Mouse (Mus musculus) heart, postnatal 4 days (tissue): ENCODE measurements around the gene 2510002D24Rik. TPM values are rescaled to one million over a fixed set of nuclear protein-coding genes. Genes with fewer than 3 reads are reported as not detected.
"Not testable (repeated sequence)": the region's sequence is repeated elsewhere in the genome, so short reads cannot be mapped to it uniquely, and the experiment has no call there.

ENCODE experiments used
- DNase-seq: peaks from one replicate; pipeline ENCODE4 v3.0.0; 2021
- total RNA-seq, 2 experiments: library from RNA; stranded (reverse); gene quantifications; 2 replicates each; pipeline ENCODE4 v1.2.3; 2021

Gene 2510002D24Rik
- total RNA-seq, 2 experiments from 2014 or later: 18.8 to 20.8 TPM

DNA sequence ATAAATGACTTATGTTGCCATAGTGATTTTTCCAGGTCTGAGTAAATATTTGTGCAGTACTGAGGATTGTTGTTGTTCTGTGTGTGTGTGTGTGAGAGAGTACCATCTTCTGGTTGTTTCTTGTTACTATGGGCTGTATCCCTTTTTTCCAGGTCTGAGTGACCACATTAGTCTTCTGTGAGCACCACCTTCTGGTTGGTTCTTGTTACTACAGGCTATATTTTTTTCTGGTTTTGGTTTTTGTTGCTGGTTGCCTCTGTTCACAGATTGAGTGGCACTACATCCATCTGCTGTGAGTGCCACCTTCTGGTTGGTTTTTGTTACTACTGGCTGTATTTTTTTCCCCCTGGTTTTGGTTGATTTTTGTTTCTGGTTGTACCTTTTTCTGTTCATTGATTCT lies 22.2 kb downstream of the 2510002D24Rik start:
- DNase-seq: peak; percentile 44

DNA sequence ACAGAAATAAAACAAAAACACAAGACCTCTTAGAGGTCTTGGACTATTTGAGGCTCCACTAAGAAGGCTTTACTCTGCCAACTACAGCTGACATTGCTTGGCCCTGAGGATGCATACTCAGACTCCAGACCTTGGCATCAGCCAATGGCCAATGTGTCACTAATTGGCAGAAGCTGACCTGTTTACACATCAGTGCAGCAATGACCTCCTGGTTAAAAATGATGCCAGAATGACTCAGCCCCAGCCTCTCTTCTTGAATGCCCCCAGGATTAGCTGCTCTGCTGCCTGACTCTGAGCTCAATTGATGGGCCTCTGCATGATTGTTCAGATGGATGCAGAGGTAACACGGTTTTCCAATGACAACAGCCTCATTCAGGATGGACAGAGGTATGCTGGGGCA lies 23.8 kb downstream of the 2510002D24Rik start:
- DNase-seq: peak; percentile 35

DNA sequence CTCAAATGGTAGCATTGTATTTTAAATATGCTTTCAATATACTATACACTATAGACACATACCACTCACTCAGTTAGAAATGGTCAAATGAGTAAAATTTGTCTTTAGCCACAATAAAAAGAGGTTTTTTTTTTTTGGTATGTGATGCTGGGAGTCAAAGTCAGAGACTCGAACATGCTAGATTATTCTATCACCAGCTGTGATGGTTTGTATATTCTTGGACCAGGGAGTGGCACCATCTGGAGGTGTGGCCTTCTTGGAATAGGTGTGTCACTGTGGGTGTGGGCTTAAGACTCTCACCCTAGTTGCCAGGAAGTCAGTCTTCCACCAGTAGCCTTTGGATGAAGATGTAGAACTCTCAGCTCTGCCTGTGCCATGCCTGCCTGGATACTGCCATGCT lies 34.1 kb downstream of the 2510002D24Rik start:
- not testable (repeated sequence) for DNase-seq

DNA sequence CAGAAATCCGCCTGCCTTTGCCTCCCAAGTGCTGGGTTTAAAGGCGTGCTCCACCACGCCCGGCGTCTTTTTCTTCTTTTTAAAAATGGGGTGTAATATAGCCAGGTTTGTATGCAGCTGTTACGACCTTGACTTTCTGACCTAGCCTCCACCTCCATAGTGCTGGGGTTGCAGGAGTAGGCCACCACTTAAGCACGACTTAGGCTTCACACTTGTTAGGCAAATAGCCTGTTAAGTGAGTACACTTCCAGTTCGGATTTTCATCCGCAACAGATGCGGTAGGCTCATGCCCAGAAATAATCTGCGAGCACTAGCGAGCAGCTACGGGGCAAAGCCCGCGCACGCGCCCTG lies 39.7 kb downstream of the 2510002D24Rik start:
- DNase-seq: no peak

DNA sequence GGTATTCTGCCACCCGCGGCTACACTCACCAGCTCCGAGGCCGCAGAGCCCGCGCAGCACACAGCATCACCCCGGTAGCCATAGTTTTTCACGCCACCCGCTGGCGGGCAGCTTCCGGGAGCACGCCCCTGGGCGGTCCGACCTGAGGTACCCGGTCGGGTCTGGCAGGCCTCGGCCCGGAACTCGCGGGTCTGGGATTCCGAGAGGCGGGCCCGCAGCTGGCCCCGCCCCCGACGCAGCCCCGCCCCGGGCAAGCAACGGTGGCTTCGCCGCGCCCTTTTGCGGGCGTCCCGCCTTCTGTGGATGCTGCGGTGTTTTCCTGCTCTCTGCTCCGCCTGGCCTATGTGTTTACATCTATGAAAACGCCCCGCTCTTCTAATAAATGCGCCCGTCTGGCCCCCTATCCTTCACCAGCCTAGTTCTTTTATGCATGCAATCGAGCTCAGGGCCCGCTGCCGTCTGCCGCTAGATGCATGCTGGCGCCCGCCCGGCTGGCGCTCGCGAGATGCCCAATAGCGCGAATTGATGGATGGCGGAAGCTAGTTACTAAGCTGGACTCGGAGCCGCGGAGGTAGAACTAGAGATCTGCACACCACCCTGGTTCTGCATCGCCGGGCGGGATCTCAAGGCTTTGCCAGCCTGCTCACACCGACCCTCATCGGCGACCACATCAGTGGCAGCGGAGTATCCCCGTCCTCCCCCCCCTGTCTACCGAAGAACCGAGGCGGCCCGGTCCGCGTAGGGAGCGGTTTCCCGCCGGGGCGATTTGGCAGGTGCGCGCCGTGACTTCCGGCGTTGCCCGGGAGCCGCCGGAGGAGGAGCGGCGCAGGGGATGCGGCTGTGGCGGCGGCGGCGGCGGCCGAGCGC lies 40.3 kb downstream of the 2510002D24Rik start, which contains the start of the genes Mrpl40 and Hira:
Mrpl40 (minus strand) TSS at position 421 of the 867 bp plus-strand sequence.
Hira (plus strand) TSS at position 596 of the 867 bp plus-strand sequence.
- peak; percentile 95 for DNase-seq

DNA sequence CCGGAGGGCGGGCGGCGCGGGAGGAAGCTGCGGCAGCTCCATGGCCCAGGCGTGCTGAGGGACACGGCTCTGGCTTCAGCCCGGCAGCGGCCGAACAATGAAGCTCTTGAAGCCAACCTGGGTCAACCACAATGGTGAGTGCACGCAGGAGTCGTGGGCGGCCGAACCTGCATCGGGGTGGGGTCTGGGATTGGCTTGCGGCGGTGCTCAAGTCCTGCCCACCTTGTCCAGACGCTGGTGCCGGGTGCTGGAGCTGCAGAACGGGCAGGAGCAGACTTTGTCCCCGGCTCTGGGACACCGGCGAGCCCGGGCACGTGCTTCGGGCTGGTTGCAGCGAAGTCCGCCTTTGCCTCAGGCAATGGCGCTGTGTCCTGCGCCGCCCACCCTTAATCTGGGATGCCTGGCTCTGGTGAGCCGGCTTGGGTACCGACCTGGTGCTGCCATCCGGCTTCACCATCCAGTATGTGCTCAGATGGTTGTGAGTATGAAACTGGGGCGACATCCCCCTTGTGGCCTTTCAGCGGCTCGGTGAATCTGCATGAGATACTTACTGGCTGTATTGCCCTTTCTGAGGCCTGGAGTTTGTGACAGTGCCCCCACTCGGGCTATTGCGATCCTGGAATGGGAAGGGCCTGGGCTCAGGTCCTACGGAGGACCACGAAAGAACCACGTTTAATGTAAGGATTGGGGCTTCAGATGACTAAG lies 41.2 kb downstream of the 2510002D24Rik start:
- DNase-seq: peak; percentile 48

DNA sequence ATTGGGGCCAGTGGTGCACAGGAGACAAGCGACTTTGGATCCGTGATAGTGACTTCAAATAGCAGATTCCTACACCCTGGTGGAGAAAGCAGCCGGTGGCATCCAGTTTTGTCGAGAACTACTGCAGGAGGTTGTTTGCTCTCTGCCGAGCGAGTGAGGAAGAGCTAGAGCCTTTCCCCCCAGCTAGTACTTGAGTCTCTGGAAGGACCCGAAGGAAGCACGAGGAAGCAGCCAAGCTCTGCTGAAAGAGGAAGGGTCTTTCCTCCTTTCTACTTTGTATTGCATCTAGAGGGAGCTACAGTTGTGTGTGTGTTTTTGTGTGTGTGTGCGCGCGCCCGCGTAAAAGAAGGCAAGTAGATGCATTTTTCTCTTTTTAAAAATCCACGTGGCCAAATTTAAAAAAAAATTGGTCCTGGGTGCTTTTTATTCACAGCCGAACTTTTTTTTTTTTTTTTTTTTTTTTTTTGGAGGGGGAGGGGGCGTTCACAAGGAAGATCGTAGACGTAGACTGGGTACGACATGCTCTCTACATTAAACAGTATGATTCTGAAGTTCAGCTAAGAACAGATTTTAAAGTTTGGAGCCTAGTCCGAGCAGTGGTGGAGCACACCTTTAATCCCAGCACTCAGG lies 41.8 kb downstream of the 2510002D24Rik start:
- no peak for DNase-seq

DNA sequence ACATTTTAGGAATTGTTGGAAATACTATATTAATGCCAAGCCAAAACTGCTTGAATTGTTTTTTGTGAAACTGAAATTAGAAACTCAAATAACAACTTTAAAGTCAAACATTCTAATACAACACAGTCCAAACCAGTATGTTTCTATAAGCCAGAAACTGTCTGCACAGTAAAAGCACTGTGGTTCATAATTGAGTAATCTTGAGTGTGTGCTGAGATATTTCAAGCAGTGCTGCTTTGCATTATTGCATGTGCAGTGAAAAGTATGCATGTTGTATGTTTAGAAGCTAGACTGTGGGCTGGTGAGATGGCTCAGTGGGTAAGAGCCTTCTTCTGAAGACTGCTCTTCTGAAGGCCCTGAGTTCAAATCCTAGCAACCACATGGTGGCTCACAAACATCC lies 47.7 kb downstream of the 2510002D24Rik start:
- DNase-seq: no peak

Other genes with a start within 250 kb of the 2510002D24Rik start
- under 1 TPM; 0.55 to 0.68 TPM for gene Tbx1, start 245.9 kb upstream of the 2510002D24Rik start, total RNA-seq
- gene Gp1bb, start 214.2 kb upstream of the 2510002D24Rik start, total RNA-seq: 1 to 10 TPM in 1 of 2 experiments, under 1 TPM in 1; 0.32 to 1.1 TPM
- 1 to 10 TPM; 4.0 to 5.1 TPM for gene Gm49601, start 210.2 kb upstream of the 2510002D24Rik start, total RNA-seq
- 10 to 100 TPM; 10.4 to 15.2 TPM for gene Sept5, start 206.6 kb upstream of the 2510002D24Rik start, total RNA-seq
- 10 to 100 TPM; 85.2 to 89.4 TPM for gene Cldn5, start 59.7 kb upstream of the 2510002D24Rik start, total RNA-seq
- 10 to 100 TPM; 73.1 to 76.0 TPM for gene Ufd1, start 24.8 kb upstream of the 2510002D24Rik start, total RNA-seq
- gene Cdc45, start 24.6 kb upstream of the 2510002D24Rik start, total RNA-seq: 10 to 100 TPM; 23.6 to 24.0 TPM
- gene Gm28539, start within 50 bp of the 2510002D24Rik start, total RNA-seq: under 1 TPM; 0.09 to 0.52 TPM
- 10 to 100 TPM; 60.2 to 60.7 TPM for gene Mrpl40, start 40.3 kb downstream of the 2510002D24Rik start, total RNA-seq
- 10 to 100 TPM; 40.6 to 41.3 TPM for gene Hira, start 40.5 kb downstream of the 2510002D24Rik start, total RNA-seq